Mouse (Mus musculus) embryonic facial prominence, embryonic 15.5 days (tissue): Measurements from ENCODE around the gene Ryr1. TPM values are rescaled to one million over a fixed set of nuclear protein-coding genes. Genes with fewer than 3 reads are reported as not detected.

ENCODE experiments used
- ATAC-seq: fragments of 200-750 bp; cut with Nextera tagmentation; 2 replicates; pipeline ENCODE4 v1.8.0; 2017; ENCODE audit warnings: low read depth, moderate TSS enrichment; ENCODE audit not compliant: insufficient number of reproducible peaks, low FRiP score, low TSS enrichment
- H3K27ac ChIP-seq: fragments of 300-500 bp; sonication (generic); replicated peaks from 2 replicates; pipeline ENCODE4 v1.5.1; 2015; ENCODE audit warnings: mild to moderate bottlenecking, inconsistent platforms
- H3K27me3 ChIP-seq: fragments of 300-500 bp; sonication (generic); 2 replicates; pipeline ENCODE4 v1.6.1; 2015; ENCODE audit warnings: inconsistent platforms
- H3K36me3 ChIP-seq: fragments of 300-500 bp; sonication (generic); 2 replicates; pipeline ENCODE4 v1.6.1; 2015; ENCODE audit warnings: mild to moderate bottlenecking, inconsistent platforms
- H3K4me1 ChIP-seq: fragments of 300-500 bp; sonication (generic); 2 replicates; pipeline ENCODE4 v1.6.1; 2015; ENCODE audit warnings: inconsistent platforms
- H3K4me2 ChIP-seq: fragments of 300-500 bp; sonication (generic); replicated peaks from 2 replicates; pipeline ENCODE4 v1.6.1; 2015; ENCODE audit warnings: mild to moderate bottlenecking, inconsistent platforms
- H3K4me3 ChIP-seq: fragments of 300-500 bp; sonication (generic); replicated peaks from 2 replicates; pipeline ENCODE4 v1.5.1; 2015; ENCODE audit warnings: mild to moderate bottlenecking, inconsistent platforms
- H3K9ac ChIP-seq: fragments of 300-500 bp; sonication (generic); 2 replicates; pipeline ENCODE4 v1.6.1; 2015; ENCODE audit warnings: inconsistent platforms
- H3K9me3 ChIP-seq: fragments of 300-500 bp; sonication (generic); replicated peaks from 2 replicates; pipeline ENCODE4 v1.6.1; 2016; ENCODE audit warnings: inconsistent platforms
- WGBS: fragments of 180-500 bp; shearing (Covaris S2); methylation state at CpG from one replicate; pipeline ENCODE4 v1.1.7; 2015; 5-methylcytosine and 5-hydroxymethylcytosine counted together
- microRNA counts: library from miRNA; unstranded; fragments of <30 nt; microRNA quantifications from one replicate; lab custom pipeline; 2016
- microRNA-seq: library from miRNA; unstranded; fragments of <30 nt; microRNA quantifications from one replicate; pipeline ENCODE4, GENCODE M21; 2016; ENCODE audit warnings: borderline number of aligned reads
- polyA plus RNA-seq: library from polyadenylated mRNA; unstranded; fragments of >200 nt; fragmentation: Nextera tagmentation; extraction: Ambion mirVana; gene quantifications from 2 replicates; pipeline ENCODE4 v1.2.1, GENCODE M21; 2015

Ryr1 gene
- polyA plus RNA-seq, 1 experiment from 2014 or later, result 8.0 TPM

DNA sequence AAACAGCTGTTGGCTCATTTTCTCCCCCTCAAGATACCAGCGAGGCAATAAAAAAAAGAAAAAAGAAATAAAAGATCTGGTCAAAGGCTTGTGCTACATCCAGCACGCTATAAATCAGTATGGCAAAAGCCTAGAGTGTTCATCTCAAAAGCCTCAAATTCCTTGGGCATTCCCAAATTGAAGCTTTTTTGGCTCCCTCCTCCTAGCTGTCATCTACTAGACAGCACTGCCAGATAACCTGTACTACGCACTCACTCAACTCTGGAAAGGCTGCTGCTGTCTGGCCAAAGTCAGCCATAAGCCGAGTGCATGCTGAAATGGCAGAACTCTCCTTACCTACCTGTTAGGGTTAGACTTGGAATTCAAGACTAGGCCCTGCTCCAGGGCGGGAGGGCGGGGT is 167.7 kb downstream of the Ryr1 start:
- Histone ChIP-seq H3K4me1 (peaks cover 77% of the 10 kb centered on the region), H3K27ac (no peak overlapping the region), H3K4me2 (no peak overlapping the region), H3K9me3 (no peaks in the 10 kb centered on the region), H3K27me3 (no peaks in the 10 kb centered on the region), H3K36me3 (0 out of 2 replicates have a peak, but pooled peaks cover 6% of the 10 kb centered on the region), H3K9ac (no peak overlapping the region), H3K4me3 (no peak overlapping the region)
- no peak for ATAC-seq
- 72% methylated on average over 6 of the region's 6 CpGs for WGBS

DNA sequence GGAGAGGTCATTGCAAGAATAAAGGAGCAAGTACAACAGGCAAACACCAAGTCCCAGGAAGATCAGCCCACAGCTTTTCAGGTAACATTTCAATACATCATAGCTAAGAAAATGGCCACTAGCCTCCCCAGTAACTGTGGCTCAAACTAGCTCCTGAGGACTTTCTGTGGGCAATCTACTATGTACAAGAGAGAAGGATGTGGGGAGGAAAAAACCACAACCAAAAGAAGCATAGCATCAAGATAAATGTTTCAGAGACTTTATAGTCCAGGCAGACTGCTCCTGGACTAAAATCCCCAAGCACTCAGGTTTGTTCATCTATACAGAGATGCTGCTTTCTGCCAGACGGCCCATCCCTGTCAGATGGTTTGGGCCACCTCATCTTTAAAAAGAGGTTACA is 168.7 kb downstream of the Ryr1 start:
- Histone ChIP-seq H3K4me2 (no peak overlapping the region), H3K27ac (no peak overlapping the region; the same call in 1 of the 2 replicates), H3K9me3 (no peaks in the 10 kb centered on the region), H3K4me3 (no peak overlapping the region), H3K9ac (no peak overlapping the region), H3K36me3 (0 out of 2 replicates have a peak, but pooled peaks cover 6% of the 10 kb centered on the region), H3K27me3 (no peaks in the 10 kb centered on the region), H3K4me1 (peaks cover 87% of the 10 kb centered on the region)
- WGBS, result 86% methylated on average over 1 of the region's 1 CpGs
- ATAC-seq, result no peak

DNA sequence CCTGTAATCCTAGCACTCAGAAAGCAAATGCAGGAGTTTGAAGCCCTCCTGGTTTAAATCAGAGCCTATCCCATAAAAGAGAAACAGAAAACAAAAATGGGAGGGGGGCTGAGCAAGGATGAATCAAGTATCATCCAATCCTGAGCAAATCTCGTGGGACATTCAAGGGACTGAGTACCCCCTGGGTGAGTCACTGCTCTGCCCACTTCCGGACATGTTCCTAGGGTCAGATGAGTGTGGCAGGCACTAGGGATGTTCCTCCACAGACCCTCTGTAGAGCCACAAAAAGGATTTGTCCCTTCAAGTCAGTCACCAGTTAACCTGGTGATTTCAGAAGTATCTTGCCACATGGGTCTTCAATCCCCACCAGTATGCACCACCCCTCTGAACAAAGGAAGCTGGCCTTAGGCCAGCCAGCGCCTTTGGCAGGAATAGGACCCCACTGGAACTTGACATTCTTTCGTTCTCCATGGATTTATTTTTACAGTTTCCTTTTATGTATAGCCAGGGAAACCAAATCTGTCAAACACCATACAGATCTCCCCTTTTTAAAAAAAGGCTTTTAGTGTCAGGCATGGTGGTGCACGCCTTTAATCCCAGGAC is 169.6 kb downstream of the Ryr1 start:
- no peak overlapping the region for H3K4me3 ChIP-seq
- H3K4me2 ChIP-seq, result no peak overlapping the region; the same call in 1 of the 2 replicates
- H3K9me3 ChIP-seq, result no peaks in the 10 kb centered on the region
- H3K4me1 ChIP-seq, result peaks cover 90% of the 10 kb centered on the region
- 0 out of 2 replicates have a peak, but pooled peaks cover 9% of the 10 kb centered on the region for H3K36me3 ChIP-seq
- WGBS, result 38% methylated on average over 5 of the region's 5 CpGs
- H3K27me3 ChIP-seq, result no peaks in the 10 kb centered on the region
- H3K27ac ChIP-seq, result peak overlapping the region; percentile 31
- no peak overlapping the region for H3K9ac ChIP-seq
- no peak for ATAC-seq

DNA sequence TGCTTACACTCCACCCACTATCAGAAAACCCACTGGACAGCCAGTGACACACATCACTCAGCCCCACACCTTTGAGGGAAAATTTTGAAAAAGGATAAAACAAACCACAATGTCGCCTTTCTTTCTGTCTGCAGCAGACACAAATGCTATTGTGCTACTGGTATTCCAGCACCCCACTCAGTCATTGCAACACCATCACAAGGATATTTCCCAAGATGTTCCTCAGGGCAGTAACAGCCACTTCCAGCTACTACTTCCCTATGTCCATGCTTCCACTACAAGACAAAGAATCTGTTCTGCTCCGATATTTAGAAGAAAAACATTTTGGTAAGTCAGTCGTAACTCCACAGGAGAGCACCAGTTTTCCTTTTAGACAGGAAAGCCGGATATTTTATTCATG is 170.2 kb downstream of the Ryr1 start:
- H3K4me1 ChIP-seq, result peaks cover 87% of the 10 kb centered on the region
- no peak for ATAC-seq
- 63% methylated on average over 4 of the region's 4 CpGs for whole genome bisulfite sequencing
- no peak overlapping the region for H3K4me2 ChIP-seq
- peak overlapping the region; percentile 31 for H3K27ac ChIP-seq
- H3K27me3 ChIP-seq, result no peaks in the 10 kb centered on the region
- H3K9ac ChIP-seq, result no peak overlapping the region
- 0 out of 2 replicates have a peak, but pooled peaks cover 12% of the 10 kb centered on the region for H3K36me3 ChIP-seq
- no peak overlapping the region for H3K4me3 ChIP-seq
- H3K9me3 ChIP-seq, result no peaks in the 10 kb centered on the region

DNA sequence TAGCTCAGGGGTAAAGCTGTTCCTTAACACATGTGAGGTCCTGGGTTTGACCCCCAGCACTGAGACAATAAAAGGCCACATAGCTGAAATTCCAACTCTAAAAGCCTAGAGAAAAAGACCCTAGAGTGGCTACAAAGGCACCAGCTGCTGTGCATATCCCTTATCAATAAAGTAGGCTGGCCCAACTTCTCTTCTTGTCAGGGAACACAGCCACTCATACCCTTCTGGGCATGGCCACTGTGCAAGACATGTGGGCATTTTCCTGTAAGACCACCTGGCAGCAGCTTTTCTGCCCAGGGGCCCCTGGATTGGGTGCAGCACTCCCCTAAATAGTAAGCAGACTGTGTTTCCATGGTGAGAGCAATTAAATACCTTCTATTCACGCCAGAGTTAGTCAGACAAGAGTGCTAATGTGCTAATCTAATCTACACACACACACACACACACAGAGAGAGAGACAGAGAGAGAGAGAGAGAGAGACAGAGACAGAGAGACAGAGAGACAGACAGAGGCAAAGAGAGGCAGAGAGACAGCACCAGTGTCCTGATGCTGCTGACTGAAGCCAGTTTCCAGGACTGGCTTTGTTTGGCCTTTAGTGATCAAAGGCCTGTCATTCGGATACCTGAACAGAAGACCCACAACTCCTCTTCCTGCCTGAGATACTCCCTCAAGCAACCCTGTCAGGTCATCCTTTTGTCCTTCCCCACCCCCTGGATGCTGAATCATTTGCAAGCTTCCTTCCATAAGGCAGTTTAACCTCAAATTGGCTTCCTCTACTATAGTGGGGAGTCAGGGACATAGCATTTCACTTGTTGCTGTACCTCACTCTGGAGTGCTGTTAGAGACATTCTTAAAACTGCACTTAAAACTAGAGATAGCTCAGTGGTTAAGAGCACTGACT is 171.3 kb downstream of the Ryr1 start:
- H3K27me3 ChIP-seq, result no peaks in the 10 kb centered on the region
- peaks cover 87% of the 10 kb centered on the region for H3K4me1 ChIP-seq

More for the DNA sequence above, 171.3 kb downstream of the Ryr1 start:
- 0 out of 2 replicates have a peak, but pooled peaks cover 12% of the 10 kb centered on the region for H3K36me3 ChIP-seq
- no peak overlapping the region for H3K4me2 ChIP-seq
- WGBS, result 18% methylated on average over 2 of the region's 2 CpGs
- ATAC-seq, result no peak
- H3K4me3 ChIP-seq, result no peak overlapping the region
- peak overlapping the region; percentile 89 for H3K27ac ChIP-seq
- no peaks in the 10 kb centered on the region for H3K9me3 ChIP-seq
- no peak overlapping the region for H3K9ac ChIP-seq

MicroRNAs encoded within 50 kb of the gene (microRNA counts, 519-probe panel; counts per million panel counts)
- microRNA mmu-miR-1963 (lab: Ali Mortazavi, UCI), result 2,228 counts per million, percentile 49 among the panel's probes with 10 or more counts

Small RNA genes lying within 50 kb of the gene (microRNA-seq; reads per million reads assigned to microRNA genes)
- gene Gm44408 (not detected), gene Mir1963 (not detected)

Other genes with a start within 250 kb of the Ryr1 start
- 1.1 and 1.4 TPM in 2 replicates for gene Capn12, start 243.8 kb downstream of the Ryr1 start, polyA plus RNA-seq
- gene Actn4, start 162.8 kb downstream of the Ryr1 start, polyA plus RNA-seq, result 321 and 328 TPM in 2 replicates
- gene Eif3k, start 143.3 kb downstream of the Ryr1 start, polyA plus RNA-seq, result 403 and 405 TPM in 2 replicates
- 7.5 and 7.7 TPM in 2 replicates for gene Map4k1, start 143.1 kb downstream of the Ryr1 start, polyA plus RNA-seq
- 0.63 and 0.95 TPM in 2 replicates for gene Rasgrp4, start 9.7 kb upstream of the Ryr1 start, polyA plus RNA-seq
- gene Fam98c, start 31.1 kb upstream of the Ryr1 start, polyA plus RNA-seq, result 22.8 and 24.6 TPM in 2 replicates
- gene Ggn, start 45.0 kb upstream of the Ryr1 start, polyA plus RNA-seq, result 0.51 and 0.69 TPM in 2 replicates
- 2.5 and 3.3 TPM in 2 replicates for gene Spred3, start 45.2 kb upstream of the Ryr1 start, polyA plus RNA-seq
- gene Psmd8, start 55.5 kb upstream of the Ryr1 start, polyA plus RNA-seq, result 259 and 275 TPM in 2 replicates
- 1.1 and 1.3 TPM in 2 replicates for gene Catsperg1, start 88.9 kb upstream of the Ryr1 start, polyA plus RNA-seq
- 3.3 and 4.2 TPM in 2 replicates for gene Kcnk6, start 107.3 kb upstream of the Ryr1 start, polyA plus RNA-seq
- gene Yif1b, start 113.2 kb upstream of the Ryr1 start, polyA plus RNA-seq, result 121 TPM in 2 replicates
- 11.5 and 12.2 TPM in 2 replicates for gene 2200002D01Rik, start 123.3 kb upstream of the Ryr1 start, polyA plus RNA-seq
- 212 and 261 TPM in 2 replicates for gene Spint2, start 156.7 kb upstream of the Ryr1 start, polyA plus RNA-seq
- gene Ppp1r14a, start 164.1 kb upstream of the Ryr1 start, polyA plus RNA-seq, result 17.3 and 18.1 TPM in 2 replicates
- 14.4 and 20.4 TPM in 2 replicates for gene Dpf1, start 178.8 kb upstream of the Ryr1 start, polyA plus RNA-seq